Mouse (Mus musculus) liver (tissue): ENCODE measurements around the gene Ednra.
A peak's percentile ranks its signal among the peaks of the same experiment; 100 is the strongest.

ENCODE experiments used
- DNase-seq: peaks from one replicate; pipeline ENCODE4 v3.0.0-alpha.2; 2020; ENCODE audit warnings: mixed read lengths

Gene Ednra

DNA sequence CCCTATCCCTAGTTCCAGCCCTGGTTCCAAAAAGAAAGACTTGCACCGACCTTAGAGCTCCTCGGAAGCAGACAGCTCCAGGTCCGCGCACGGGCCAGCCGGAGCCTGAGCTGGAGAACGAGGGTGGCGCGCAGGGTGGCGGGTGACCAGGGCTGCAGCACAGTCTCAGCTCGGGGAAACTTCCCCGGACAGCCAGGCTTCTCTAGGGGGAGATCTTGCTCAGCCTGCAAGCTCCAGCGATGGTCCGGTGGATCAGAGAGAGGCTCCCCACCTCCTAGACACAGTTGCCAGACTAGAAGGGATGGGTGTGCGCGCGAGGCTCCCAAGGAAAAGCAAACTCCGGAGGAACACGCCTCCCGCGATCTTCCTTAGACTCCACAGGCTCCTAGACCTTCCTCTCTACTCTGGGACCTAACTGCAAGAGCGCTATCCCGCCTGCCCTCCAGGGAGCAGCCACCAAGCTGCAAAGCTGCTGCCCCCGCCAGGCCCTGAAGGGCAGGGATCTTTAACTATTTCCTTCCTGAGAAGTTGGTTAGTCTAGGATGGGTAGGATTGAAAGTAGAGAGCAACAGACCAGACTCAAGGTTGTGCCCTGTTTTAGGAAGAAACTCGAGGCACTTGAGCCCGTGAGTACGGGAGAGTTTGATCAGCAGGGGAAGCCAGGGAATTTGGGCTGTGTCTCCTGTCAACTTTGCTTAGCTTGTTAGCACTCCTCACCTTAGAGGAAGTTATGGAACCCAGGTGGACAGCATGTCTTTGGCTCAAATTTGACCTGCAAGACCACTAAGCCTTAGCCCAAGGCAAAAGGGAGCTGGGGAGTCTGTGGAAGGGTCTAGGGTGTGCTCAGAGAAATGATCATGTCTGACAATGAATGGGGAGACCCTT, at the start of gene Ednra:
Gene Ednra (minus strand): TSS at position 419 of the 885 bp plus-strand sequence.
- peak; percentile 46 for DNase-seq

DNA sequence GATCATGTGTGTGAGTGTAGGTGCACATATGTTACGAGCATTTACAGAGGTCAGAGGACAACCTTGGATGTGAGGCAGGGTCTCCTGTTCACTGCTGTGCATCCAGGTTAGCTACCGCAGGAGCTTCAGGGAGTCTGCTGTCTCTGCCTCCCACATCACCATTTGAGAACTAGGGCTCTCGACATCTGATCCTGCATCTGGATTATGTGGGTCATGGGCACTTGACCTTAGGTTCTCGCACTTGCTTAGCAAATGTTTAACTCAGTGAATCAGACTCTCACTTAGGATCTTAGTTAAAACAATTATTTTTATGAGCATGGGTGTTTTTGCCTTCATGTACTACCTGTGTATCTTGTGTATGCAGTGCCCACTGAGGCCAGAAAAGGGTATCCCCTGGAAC, 49.6 kb upstream of the Ednra start:
- no peak for DNase-seq

DNA sequence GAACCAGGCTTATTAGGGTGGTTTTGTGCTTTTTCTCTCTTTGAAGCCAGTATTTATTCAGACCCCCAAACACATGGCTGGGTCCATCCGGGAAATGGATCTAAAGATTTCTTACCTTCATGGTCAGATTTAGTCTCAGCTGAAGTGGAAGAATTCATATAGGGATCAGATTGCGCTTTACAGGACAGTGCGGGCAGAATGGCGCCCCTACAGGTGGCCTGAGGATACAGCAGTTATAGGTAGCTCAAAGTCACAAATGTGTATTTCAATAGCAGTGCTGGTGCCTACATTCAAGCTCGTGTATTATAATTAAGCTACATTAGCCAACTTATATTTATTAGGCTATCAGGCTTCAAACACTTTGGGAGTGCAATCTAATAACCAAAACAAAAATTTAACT, 49.0 kb upstream of the Ednra start:
- DNase-seq, result no peak

DNA sequence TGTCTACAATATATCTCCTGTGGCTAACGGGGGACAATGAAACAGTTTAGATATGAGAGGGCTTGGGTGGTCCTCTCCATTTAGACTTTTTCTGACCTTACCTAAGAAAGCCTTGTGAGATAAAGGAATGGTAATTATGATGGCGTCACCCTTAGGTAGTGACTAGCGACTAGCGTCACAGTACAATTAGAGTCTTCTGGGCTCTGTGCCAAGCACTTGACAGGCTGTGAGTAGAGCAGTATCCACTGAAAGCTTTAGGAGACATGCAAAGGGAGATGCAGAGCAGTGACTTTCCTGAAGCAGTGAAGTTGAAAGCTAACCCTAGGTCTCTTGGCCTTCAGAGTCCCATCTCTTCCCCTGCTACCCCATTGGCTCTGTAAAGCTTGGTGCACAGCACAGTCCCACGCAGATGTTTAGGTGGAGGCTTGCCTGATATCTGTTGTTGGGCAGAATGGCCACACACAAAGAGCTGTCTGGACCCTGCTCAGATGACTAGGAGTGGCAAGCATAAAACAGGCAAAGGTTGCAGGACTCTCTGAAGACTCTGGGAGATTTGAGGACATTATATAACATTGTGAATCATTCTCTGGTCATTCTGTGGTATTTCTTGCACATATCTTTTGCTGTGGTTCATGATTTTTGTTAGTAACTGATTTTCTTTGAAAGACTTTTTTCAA, 48.1 kb upstream of the Ednra start:
- DNase-seq, result no peak

DNA sequence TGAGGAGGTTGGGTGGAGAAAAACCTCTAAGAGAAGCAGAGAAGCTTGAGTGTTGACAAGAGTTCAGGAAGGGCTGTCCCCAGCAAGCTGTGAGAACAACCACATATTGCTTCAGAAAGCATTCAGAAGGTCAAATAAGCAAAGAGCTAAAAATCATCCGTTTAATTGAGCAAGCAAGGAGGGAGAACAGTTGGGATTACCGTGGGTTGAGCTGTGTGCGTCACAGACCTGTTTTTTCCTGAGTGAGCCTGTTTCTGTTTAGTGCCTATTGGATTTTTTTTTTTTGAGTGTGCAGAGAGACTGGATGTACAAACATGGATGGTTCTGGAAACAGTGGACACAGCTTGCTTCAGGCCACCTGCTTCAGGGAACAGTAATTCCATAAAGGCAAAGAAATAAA, 46.7 kb upstream of the Ednra start:
- no peak for DNase-seq

DNA sequence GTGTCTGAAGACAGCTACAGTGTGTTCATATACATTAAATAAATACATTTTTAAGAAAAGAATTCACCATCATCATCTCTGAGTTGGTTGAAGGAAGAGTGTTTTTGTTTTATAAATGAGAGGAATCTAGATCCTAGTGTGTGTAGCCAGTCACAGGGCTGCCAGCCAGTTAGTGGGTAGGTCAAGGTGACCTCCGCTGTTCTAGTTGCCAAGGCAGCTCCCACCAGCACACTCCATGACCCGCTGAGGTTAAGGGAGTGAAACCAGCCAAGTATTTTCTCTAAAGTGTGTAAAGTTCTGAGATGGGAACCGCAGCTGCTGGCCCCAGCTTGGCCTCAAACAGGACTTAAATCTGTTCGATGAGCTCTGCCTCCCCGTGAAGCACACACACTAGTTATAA, 44.7 kb upstream of the Ednra start:
- DNase-seq, result no peak

DNA sequence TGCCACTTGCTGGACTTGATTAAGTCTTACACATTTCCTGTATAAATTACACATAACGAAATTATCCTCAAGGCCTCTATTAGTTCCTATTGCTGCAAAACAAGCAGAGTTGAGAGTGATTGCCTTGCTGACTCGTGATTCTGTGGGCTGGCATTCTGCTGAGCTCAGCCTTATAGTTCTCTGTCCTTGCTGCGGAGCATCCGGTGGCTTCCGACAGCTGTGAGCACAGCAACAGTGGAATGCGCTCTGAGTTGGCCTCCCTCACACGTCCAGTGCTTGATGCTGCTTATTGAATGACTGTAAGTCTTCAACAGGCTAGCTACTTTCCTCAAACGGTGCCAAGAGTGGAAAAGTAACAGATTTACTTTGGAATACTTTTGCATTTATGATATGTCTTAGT, 40.0 kb upstream of the Ednra start:
- DNase-seq, result peak; percentile 13

DNA sequence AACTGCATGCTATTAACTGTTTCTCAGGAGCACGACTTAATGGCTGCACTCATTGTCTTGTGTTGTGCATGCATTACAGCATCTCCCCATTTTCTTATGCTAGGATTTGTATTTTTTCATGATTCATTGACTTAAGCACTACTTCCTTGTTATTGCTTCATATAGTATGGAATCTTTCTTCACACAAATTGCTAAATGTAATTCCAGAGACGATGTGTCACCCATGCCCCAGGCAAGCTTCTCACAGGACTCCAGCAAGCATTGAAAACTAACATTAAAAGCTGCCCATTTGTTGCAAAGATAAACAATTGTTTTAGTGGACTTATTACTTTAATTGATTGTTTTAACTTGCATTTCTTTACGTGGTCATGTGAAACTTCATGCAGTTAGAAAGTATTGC, 38.7 kb upstream of the Ednra start:
- no peak for DNase-seq

DNA sequence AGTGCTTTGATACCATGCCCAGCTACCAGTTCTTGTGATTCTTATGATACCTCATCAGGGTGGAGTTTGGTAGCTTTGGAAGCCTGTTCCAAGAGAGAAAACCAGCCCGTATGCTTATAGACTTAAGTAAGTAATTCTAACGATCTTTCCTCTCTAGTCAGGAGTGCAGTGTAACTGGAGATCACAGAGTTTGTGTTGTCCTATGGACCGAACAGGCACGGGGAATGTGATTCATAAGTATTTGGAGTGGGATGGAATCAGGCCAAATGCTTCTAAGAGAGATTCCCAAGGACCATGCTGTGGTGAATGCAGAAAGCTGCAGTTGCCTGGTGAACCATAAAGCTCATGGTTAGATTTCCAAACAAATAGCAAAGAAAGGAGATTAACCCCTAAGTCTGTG, 31.2 kb upstream of the Ednra start:
- DNase-seq, result no peak

DNA sequence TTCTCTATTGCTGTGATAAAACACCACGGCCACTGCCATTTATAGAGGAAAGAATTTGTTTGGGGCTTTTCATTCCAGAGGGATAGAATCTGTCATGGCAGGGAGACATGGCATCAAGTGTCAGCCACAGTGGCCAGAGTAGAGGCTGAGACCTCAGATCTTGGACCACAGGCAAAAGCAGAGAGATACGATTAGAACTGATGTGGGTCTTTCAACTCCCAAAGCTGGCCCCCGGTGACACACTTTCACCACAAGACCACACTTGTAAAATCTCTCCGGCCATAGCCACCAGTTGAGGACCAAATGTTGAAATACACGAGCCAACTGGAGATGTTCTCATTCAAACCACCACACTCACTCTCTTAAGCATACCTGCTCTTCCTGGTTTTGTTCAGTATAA, 29.5 kb upstream of the Ednra start:
- no peak for DNase-seq

DNA sequence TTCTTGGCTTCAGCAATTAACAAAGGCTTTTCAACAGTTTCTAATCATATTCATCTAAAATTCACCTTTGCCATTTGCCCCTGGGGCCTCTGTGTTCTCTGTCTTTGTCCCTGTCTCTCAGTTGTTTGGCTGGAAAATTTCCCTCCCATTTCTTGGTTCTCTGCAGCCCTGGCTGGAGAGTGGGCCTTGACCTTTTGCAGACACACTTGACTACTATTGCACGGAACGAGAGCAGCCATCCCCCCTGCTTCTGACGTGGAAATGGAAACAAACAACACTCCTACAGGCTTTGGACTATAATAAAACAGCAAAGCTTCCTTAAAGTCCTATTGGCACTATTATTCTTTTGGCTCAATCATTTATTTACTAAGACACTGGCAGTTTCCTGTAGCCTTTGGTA, 27.8 kb upstream of the Ednra start:
- no peak for DNase-seq

DNA sequence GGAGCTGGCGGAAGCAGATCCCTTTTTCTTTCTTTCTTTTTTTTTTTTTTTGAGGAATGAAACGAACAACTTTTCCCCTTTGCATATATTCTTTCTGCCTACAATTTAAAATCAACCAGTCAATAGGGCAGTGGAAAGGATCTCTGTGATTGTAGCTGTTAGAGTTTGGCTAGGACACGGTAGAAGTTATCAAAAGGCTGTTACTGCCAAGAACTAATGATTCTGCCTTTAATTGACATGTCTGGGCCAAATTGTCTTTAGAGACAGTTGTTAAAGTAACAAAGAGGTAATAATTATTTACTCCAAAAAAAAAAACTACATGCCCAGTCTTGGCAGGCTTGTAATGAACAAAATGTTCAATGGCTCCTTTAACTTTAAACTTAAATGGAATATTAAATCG, 26.1 kb upstream of the Ednra start:
- DNase-seq, result no peak

DNA sequence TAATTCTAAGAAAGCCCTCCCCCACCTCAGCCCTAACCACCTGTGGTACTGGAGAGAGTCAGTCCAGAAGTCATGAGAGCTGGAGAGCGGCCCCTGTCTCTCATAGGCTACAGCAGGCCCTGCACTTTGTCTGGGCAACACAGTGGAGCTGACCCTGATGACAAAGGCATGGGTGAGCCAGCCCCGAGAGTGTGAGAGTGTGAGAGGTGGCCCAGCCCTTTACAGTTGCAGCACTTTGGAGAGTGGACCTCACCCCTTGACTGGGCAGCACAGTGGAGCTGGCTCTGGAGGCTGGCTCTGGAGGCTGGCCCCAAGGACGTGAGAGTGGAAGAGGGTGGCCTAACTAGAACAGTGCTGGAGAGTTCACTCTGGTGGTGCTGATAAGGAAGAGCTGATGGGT, 20.2 kb upstream of the Ednra start:
- DNase-seq, result no peak

DNA sequence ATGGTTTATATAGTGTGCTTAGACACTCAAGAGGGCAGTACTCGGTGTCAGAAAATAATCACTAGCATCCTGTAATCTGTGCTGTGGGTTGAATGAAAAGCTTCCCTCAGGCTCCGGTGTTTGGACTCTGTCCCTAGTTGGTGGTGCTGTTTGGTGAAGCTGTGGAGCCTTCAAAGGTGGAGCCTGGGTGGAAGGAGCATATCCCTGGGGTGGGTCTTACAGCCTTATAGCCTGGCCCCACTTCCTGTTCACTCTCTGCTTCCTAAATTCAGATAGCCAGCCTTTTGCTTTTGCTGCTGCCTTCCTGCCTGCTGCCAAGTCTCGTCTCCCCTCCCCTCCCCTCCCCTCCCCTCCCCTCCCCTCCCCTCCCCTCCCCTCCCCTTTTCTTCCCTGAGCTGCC, 18.1 kb upstream of the Ednra start:
- DNase-seq, result no peak

DNA sequence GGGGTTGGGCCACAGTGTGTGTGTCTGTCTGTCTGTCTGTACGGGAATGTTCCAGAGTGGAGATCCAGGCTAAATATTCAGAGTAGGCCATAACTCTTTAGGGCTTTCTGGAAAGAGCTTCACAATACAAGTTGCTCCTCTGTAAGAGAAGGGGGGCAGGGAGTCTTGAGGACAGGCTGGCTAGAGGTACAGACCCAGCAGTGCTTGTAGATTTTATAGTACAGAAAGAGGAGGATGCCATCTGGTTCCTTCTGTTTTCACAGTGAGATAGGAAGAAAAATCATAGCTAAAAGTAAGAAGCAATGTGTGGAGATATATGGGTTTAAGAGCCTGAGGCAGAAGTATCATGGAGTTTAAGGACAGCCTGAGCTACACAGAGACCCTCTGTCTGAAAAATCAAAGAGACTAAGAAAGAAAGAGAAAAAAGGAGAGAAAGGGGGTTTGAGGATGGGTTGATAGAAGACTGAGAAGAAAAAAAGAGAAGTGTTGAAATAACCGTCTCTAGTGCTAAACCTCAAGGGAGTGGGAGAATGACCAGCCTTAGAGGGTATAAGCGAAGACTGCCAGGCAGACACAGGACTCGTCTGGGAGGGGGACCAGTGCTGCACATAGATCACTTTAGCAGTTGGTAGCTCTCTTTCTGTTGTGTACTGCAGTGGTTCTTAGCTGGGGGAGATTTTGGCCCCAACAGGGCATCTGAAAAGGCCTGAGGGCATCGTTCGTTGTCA, 16.9 kb upstream of the Ednra start:
- no peak for DNase-seq

DNA sequence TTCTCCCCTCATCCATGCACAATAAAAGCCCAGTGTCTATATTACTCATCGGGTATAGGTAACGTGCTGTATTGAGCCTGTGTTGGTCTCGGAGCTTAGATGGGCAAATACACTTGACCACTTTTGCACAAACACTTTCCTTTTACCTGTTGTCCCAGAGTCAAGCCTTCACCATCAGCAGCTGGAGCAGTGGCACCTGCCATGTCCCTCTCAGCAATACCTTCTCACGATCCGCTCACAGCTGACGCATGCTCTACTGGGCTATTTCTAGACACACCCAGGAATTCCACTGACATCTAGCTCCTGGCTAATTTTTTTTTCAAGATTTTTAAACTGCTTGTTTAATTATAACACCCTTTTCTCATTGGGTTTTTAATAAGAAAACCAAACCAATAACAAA, 14.2 kb upstream of the Ednra start:
- DNase-seq, result no peak

DNA sequence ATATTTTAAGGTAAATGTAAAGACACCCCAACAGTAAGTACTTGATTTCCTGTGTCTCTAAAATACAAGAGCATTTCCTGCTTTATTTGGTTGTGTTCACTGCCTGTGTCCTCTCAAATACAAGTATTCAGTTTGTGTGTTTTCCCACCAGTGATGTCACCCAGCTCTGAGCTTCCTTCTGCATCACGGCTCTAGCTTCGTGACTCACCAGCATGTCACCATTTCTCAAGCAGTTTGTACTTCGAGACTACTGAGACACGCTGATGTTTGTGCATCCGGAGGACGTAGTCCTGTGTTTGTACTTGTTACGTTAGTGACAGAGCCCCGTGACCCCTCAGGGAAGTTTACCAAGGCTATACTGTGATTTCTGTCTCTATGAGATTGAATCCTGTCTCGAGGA, 13.1 kb upstream of the Ednra start:
- no peak for DNase-seq

DNA sequence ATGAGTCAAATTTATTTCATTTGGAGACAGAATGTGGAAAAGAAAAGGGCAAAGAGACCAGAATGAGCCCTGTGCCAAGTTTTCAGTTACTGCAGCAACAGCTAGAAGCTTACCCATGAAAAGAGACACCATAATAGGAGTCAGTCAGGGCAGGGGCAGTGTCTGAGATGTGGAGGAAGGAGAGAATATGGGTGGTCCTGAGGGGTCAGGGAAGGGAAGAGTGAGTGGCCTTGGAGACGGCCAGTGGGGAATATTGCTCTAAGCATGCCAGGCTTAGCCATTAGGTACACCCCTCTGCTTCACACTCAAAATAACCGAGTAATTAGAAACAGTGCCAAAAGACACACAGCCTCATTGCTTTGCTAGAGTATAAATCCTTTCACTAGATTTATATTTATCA, 9.5 kb upstream of the Ednra start:
- DNase-seq, result no peak

DNA sequence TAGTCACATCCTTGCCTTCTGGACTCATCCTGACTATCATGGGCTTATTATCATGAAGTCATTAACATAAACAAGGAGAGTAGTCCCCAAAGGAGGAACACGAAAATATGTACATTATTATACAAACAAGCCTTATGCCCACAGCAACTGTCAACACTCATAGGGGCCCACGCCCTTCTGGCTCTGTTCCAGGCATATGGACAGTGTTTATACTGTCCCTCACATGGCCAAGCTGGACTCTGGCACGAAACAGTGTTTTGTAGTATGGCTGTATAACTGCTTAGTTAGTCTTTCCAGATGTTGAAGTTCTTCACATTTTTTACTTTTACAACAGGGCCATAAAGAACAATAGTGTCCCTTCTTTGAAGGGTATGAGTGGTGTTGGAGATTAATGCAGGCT, 8.7 kb upstream of the Ednra start:
- no peak for DNase-seq

DNA sequence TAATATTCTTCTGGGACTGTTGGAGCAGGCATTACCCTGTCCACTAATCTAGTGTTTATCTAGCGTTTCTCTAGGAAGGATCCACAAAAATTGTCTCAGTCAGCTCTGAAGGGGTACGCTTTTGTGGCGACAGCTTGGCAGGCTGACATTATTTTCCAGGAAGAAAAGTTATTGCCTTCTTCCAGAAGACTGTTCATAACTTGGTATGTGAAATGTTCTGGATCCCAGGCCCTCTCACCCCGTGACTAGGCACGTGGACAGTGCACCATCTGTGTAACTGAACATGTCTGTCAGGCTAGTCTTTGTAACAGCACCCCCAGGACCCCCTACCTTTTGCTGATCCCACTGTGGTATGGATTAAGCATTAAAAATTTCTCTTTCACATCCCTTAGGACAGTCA, 1.1 kb upstream of the Ednra start:
- DNase-seq, result no peak

DNA sequence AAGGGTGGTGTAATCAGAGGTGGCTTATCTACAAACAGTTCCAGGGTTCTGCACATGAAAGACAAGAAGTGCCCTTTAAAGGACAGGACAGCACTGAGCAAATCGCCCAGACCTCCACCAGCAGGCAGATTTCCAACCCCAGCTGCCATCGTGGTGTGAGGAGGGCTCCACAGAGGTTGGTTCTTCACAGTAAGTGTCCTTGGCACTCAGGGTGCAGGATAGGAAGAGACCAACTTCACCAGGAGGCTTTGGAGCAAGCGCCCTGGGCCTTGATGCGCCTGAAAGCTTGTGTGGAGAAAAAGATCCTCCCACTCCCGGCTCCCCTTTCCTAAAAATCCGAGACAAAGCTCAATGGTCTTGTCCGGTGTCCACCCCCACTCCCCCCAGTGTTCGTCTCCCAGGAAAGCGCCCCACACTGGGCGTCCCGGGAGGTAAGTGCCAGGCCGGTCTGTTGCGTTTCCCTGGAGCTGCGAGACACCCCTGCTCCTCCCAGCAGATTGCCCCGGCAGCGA, 674 bp downstream of the Ednra start:
- DNase-seq, result no peak

DNA sequence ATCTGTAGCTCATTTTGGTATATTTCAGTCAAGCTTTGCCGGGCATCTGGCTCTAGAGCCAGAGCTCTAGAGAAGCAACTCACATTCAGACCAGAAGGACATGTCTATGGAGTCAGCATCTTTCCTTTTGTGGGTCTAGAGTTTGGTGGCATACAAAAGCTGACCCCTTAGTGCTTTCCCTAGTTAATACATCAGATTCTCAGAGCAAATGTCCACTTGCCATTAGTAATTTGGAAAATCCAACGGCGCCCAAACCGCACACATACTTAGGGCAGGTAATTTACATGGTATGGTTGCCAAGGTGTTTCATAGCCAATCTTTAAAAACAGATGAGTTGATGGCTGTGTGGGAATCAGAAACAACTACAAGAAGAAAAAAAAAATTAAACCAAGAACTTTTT, 1.2 kb downstream of the Ednra start:
- no peak for DNase-seq

DNA sequence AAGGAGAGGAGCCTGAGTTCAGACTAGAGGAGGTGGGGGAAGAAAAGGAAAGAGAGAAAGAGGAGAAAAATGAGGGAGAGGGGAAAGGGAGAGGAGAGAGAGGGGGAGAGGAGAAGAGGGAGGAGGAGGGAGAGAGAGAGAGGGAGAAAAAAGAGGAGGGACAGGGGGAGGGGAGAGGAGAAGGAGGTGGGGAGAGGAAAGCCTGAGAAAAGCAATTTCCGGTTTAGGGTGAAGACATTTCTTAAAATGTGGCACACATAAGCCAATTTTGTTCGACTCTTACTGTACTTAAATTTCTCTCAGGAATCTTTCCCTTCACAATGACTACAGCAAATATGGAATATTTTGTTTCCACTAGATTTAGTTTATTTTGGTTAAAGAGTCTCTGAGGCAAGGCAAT, 5.3 kb downstream of the Ednra start:
- DNase-seq, result no peak

DNA sequence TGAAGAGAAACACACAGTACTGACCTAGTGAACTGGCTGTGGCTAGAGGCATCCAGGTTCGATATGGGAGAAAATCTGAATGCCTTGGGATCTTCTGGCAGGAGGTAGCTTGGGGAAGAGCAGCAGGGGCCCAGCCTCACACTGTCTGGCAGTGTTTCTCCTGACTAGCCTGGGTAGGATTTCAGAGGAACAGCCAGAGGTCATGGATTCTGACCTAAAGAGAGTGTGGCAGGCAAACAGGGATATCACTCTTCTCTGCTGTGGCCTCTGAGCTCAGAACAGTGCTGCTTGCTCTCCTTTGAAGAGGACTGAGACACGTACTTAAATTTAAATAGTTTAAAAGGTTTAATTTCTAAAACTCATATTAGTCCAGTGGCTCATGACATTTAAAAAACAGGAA, 7.2 kb downstream of the Ednra start:
- no peak for DNase-seq
